Mouse (Mus musculus) mesoderm, embryonic 11.5 days (tissue): ENCODE measurements around the gene Kcnj9.

Experiments used
- DNase-seq: peaks from one replicate; pipeline ENCODE4 v3.0.0-alpha.2; 2012; ENCODE audit warnings: low read depth, low spot score

Kcnj9 gene

DNA sequence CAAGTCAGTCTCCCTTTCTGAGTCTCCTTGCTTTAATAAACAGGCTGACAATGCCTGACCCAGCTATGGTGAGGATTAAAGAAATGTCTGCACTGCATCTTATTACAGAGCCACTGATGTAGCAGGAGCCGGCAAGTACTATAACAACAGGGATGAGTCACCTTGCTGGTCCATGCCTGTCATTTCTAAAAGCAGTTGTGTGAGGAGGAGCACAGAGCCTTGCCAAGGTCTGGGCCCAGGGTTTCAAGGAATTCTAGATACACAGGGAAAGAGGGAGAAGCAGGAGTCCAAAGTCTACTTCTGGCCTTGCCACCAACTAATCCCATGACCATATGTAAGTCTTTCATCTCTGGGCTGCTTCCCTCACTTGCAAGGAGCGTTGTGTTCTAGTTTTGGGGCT, 36.2 kb downstream of the Kcnj9 start:
- no peak for DNase-seq

DNA sequence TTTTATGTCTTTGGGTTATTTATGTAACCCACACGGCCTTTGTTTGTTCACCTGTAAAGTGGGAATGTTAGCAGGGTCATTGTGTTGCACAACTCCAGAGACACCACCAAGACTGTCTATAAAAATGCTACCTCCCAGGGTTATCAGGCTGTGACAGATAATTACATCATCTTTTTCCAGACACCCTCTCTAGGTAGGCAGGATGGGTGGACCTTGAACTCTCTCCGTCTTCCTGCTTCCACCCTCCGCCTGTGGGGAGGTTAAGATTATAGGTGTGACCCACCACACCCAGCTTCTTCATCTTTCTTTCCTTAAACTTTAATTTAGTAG, 39.5 kb downstream of the Kcnj9 start:
- no peak for DNase-seq

DNA sequence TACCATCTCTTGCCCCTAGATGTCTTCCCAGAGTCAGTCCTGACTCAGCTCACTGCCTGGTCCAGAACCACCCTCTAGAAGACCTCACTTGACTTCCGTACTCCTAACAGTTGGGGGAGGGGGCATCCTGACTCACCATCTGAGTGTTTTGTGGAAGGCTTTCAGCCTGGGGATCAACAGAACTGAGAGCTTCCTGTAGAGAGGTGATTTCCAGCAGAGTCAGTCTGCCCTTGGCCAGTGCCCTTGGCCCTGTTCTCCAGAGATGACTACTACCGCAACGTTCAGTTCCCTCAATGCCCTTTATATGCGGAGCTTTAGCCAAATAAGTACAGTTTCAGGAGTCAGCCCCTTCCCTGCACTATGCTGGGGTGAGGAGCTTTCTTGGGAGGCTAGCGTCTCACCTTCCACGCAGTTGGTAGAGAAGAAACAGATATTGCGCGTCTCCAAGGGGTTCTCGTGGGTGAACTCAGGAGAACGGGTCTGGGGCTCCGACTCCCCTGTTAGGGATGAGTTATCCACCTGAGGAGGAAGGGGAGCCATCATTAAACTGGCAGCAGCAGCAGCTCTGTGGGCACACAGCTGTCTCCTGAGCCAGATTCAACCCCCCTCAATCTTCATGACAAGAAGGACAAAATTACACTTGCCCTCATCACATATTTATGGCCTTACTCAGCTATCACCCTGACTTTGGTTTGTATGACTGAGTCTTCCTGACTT, 40.1 kb downstream of the Kcnj9 start:
- DNase-seq: no peak

DNA sequence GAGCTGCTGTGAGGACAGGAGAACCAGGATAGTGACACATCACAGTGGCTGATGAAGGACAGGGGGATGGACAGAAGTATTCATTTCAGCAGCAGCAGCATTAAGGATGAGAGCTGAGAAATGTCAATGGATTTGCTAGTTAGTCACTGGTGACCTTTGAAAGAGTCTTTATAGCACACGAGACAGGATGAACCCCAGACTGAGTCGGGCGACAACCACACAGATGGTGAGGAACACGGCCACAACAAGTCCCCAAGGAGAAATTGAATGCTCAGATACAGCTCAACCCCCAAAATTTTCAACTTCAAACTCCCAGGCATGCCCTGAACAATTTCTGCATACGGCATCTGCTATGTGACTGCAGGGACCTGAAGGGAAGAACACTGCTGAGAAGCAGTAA, 42.4 kb downstream of the Kcnj9 start:
- DNase-seq: no peak

DNA sequence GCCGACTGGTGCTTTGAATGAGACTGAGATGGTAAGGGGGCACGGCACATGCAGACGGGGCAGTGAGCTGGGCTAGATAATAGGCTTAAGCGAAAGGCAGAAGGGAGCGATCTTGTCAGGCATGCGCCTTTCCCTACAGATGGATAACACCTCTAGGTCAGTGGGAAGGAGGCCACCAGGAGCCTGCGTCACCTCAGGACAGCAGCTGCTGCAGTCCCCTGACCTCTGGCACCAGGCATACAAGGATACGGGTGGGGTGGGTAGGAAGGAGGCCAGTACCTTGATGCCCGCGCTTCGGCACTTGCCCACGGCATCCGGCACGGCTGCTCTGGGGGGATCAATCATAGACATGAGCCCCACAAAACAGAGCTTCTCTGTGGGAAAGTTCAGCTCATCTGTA, 44.9 kb downstream of the Kcnj9 start:
- DNase-seq: no peak

DNA sequence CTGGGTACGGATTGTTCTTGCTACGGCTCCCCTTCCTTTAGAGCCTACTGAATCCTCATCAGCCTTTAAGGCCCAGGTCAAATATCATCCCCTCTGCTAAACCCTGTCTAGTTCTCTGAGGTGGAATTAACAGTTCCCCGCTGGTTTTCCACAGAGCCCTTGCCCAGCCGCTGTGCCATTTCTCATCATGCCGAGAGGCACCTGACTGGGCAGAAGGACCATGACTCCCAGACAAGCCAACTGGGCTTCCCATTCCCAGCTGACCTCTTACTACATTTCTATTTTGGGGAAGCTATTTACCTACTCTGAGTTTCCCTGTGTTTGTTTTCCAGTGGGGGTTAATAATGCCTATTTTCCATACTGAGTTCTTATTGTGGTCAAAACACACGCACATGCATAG, 46.0 kb downstream of the Kcnj9 start:
- DNase-seq: no peak

DNA sequence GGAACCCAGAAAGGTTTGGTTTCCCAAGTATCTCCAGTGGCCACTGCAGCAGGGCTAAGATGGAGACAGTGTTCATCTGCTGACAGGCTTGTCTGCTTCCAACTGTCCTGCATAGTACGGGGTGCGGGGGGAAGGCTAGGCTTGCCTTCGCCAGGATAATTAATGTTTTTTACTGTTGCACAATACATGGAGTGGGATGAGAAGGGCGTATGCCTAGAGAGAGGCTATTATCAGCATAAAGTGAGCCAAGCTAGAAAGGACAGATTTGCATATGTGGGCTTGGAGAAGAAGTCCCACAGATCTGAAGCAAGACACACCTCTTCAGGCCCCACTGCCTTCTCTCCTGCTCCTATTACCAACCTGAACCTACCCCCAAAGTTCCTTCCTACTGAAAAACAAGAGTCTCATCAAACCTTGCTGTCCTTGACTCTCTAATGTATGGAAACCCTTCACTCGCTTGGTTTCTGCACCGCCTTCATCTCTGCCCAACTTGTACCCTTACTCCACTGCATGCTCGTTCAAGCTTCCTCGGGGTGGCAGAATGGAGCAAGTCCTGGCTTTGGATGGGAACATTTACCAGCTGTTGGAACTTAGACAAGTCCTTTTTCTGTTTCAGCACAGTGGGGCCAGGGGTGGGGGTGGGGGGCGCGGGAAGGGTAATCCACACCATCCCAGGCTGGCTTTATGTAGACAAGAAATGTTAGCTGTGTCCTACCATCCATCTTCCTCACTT, 47.4 kb downstream of the Kcnj9 start:
- DNase-seq: no peak

DNA sequence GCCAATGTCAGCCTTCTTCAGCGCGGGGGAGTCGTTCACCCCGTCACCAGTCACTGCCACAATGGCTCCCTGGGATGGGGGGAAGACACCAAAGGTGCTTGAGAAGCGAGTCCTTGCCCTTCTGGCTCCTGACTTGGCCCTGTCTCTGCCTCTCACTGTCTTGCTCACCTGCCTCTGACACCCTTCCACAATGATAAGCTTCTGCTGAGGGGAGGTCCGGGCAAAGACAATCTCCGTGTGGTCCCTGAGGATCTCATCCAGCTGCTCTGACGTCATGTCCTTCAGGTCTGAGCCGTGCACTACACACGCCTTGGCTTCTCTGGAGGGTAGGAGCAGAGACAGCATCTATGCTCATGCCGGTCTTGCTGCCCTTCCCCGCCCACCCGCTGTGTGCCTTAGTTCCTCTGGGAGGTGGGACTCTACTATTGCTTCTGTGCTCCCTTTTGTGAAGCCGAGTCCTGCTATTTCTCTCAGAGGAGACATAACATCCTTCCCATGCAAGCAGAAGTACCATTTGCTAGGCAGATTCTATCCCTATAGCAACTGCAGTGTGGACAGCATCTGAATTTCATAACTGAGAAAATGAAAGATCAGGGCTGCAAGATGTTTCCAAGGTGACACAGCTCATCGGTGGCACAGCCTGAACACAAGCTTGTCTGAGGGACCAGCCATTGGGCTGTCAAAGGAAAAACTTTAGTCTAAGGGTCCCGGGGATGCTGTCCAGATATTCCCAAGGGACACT, 49.2 kb downstream of the Kcnj9 start:
- no peak for DNase-seq

DNA sequence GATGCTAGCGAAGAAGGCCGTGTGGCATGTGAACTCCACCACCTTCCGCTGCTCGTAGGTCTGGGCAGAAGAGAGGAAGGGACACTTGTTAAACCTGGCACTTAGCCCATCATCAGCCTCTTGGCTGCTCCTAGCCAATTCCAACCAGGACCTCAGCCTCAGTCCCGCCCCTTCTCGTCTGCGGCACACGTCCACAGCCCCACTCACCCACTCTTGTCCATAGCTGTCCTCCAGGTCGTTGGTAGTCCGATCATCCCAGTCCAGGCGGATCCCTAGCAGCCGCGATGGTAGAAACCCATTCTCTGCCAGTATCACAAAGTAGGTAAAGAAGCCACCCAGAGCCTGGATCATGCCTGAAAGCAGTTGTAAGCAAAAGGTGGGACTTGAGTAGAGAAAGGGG, 50.8 kb downstream of the Kcnj9 start:
- DNase-seq: no peak

DNA sequence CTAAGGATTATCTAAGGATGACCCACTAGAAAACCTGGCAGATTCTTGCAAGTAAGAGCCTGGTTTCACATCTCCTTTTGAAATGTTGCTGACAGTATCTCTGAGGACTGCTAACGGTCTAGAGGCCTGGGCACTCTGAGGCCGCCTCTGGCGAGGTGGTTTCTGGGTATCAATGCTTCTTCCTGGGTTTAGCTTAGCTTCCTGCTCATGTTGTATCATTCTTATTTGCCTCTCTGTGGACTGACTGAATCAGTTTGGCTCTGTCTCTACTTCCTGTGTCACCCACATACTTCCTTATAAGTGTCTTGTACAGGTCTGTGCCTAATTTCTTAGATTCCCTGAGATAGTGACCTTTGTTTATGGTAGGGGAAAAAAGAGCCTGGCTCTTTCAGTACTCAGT, 51.9 kb downstream of the Kcnj9 start:
- DNase-seq: no peak

DNA sequence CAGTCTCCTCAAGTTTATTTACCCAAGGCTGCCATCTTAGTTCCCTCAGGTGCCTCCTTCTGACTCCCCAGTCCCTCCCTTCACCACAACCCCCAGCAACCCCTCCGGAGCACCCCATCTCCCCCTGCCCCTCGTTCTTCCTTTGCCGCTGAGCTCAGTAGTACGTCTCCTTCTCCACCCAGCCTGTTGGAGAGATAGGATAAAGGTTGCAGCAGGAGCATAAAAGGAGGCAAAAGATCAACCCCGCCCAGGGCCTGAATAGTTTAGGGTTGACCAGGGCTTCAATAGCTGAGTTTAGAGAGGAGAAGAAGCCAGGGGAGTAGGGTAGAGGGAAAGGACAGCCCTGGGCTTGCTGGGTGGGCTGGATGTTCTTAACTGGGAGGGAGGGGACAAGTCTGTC, 54.6 kb downstream of the Kcnj9 start:
- no peak for DNase-seq

DNA sequence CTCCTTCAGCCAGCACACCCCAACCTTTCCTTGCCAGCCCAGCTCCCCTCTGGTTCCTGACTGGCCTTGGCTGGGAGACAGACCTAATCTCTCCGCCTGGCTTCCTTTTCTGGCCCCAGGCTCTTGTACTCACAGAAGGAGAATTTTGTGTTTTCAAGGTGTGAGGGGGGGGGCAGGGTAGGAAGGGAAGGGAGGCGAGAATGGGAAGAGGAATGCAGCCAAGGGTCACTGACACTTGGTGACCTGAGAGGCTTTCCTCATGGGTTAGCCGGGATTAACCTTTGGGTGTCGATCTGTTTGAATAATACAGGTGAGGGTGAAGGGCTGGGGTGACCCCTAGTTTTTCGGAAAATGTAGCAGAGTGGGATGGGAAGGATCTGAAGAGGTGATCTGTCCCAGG, 55.0 kb downstream of the Kcnj9 start:
- DNase-seq: no peak

DNA sequence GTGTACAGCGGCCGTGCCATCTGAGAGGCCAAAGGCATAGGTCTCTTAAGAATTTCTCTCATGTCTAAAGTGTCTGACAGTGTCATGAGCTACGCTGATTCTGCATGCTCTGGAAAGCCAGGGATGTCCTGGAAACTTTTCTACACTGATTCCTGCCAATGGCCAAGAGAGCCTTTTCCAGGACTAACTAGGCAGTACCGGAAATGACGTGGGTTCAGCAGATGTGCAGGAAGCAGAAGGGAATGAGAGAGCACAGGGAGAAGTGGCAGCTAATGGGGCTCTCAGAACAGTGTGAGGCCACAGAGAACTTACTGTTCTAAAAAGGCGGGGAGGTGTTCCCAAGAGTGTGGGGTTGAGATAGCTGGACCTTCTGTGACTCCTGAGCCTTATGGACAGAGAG, 55.7 kb downstream of the Kcnj9 start:
- DNase-seq: no peak

DNA sequence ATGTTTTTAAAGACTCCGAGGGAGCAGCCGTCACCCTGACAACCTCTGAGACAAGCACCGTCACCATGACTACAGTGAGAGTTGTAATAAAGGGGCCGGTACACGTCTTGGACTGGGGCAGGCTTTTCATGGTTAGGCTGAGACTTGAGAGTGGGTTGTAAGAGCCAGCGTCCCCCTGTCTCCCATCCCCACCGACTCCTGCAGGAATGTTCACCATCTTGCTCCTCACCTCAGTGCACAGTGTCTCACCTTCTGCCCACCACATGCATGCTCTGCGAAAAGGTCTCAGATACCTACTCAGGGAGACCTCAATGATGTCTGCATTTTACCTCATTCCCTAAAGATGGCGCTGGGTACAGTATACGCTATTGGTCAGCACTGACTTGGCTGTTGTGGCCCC, 57.4 kb downstream of the Kcnj9 start:
- DNase-seq: no peak

DNA sequence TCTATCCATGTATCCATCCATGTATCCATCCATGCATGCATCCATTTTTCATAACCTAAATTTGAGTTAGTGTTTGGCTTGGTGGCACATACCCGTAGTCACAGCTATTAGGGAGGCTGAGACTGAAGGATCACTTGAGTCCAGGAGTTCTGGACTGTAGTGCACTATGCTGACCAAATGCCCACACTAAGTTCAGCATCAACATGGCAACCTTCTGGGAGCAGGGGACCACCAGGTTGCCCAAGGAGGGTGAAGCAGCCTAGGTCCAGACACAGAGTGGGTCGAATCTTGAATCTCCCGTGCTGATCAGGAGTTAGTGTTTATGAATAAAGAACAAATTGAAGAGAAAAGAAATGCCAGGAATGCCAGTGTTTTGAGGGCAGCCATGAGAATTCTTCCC, 57.9 kb downstream of the Kcnj9 start:
- DNase-seq: no peak
